Mouse (Mus musculus): ENCODE results near the gene Barhl1.

DNA sequence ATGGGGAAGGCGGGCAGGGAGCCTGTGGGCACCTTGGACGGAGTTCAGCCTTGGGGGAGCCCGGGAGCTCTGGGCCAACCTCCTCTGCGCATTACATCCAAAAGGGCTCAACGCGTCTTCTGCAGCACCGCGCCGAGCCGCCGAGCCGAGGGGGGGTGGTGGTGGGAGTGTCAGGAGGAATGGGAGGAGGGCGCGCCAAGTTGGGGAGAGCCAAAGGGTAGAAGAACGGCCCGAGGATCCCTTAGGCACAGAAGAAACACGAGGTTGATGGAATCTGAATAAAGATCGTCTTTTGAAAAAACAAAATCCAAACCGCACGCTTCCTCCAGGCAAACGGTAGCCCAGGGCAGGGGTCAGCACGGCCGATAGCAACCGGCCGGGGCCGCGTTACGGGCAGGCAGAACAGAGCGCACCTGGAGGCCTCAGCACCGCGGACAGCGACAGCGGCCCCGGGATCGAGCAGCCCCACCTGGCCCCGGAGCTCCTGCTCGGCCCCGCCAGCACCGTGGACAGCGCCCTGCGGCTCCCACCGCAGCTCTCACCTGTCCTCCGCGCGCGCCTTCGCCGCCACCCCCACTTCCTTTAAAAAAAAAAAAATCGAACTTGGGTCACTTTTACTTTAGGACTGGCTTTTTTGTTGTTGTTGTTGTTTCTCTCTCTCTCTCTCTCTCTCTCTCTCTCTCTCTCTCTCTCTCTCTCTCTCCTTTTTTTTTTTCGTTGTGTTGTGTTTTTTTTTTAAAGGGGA, 528 bp downstream of the Barhl1 start:
- TF ChIP-seq CTCF (IDR thresholded peaks at IDR 0.05; ENCODE audit: borderline replicate concordance, insufficient read depth, low read depth, low read length) (no peak), POLR2A (IDR thresholded peaks at IDR 0.05; ENCODE audit: borderline replicate concordance, insufficient read depth, low read length) (no peak)
